Mouse (Mus musculus): Measurements from ENCODE around the gene Olfr160.

Olfr160 gene

DNA sequence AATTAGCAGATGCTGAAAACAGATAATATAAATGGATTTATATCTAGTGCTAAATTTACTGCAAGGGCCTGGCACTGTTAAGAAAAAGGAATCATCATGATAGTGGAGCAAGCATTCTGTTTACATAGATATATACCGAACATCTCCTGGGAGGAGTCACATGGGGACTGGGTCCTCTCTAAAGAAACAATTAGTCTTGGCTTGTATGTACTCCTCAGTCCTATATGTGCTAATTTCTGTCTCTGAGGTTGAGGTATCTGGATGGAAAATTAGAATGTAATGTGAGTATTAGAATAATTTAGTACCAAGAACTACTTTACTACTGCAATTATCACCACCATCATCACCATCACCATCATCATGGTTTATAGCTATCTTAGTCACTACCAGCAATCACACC lies at the start of gene Olfr160:
TSS of gene Olfr160 (minus strand) at position 101 of the 400 bp plus-strand sequence.
- DNase-seq: no peak

DNA sequence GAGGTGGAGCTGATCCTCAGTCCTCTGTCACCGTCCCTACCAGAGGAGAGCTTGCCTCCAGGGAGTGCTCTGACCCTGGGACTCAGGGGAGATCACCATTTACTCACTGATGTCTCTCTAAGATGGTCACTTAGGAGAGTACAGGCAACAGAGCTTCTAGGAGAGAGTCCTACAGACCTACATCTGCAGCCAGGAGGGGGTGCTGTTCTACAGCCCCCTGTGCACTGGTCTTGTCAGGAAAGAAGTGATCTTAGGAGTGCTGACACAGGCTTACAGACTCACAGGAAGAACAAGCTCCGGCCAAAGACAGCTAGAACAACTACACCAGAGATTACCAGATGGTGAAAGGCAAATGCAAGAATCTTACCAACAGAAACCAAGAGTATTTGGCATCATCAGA lies 46.5 kb upstream of the Olfr160 start:
- no peak for DNase-seq

DNA sequence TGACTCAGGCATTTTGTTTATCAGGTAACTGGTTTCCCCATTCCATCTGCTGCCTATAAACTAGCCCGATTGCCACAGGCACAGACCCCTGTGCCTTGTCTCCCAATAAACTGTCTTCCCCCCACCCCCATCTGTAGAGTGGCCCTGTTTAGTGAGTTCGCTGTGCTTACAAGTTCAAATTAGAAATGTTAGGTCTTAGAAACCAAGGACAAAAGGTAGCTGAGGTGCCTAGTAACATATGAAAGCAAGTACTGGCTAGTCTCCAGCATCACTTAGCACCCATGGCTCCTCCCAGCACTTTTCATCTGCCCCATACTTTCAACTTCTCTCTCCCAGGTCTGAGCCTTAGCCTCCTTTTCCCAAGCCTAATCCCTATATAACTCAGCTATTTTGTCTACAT lies 45.7 kb upstream of the Olfr160 start:
- DNase-seq: no peak

DNA sequence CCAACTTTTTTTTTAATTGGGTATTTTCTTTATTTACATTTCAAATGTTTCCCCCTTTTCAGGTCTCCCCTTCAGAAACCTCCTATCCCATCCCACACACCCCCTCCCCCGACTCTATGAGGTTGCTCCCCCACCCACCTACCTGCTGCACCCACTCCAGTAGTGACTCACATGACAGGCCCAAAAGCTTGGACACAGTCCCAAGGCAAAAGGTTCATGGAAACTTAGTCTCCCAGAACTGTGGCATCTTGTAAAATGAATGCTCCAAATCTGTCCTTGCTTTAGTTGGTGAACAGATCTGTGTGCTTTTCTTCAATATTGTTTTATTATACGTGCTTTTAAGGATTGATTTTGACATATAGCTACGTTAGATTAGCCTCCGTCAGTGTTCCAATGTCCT lies 36.0 kb upstream of the Olfr160 start:
- DNase-seq: no peak

DNA sequence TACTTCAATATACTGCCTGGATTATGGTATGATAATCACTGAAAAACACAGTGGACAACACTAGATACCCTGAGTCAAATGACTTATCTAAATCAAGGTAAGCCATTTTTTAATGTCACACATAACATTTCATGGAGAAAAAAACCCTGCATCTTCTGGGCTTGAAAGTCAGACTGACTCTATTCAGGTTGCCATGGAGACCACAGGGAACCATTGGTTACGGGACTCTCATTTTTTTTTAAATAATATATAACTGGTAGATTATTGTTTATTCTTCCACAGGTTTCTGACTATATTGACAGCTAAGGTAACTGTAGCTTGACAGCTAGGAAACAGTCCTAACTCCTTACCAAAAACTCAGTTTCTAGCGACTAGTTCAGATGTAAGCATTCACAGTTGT lies 35.4 kb upstream of the Olfr160 start:
- DNase-seq: no peak

DNA sequence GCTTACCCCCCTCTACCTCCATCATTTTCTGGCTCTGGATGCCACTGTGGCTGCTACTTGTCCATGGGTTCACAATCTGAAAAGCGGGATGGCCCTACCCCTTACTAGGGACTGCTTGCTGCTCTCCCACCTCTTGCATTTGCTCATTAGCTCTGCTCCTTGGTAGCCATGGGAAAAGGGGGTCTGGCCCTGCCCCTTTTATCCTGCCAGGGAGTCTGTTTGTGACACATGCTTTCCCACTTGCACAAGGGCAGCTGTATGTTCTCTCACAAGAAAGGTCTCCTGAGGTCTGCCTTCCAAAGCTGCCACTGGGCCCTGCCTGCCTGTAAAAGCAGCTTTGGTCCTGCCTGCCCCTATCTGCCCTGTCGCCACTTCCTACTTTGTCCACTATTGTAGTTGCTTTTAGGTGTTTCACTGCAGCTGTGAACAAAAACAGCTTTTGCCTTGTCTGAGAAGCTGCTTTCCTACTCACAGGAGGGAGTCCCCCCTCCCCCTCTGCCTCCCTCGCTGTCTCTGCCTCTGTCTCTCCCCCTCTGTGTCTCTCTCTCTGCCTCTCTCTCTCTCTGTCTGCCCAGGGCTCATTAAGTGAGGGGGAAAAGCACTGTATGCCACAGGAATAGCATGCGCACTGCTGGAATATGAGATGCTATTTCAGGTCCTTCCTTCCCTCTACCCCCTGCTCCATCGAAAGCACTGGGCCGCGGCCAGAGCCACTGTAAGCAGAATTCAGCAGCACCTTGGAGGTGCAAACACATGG lies 34.4 kb upstream of the Olfr160 start:
- no peak for DNase-seq

DNA sequence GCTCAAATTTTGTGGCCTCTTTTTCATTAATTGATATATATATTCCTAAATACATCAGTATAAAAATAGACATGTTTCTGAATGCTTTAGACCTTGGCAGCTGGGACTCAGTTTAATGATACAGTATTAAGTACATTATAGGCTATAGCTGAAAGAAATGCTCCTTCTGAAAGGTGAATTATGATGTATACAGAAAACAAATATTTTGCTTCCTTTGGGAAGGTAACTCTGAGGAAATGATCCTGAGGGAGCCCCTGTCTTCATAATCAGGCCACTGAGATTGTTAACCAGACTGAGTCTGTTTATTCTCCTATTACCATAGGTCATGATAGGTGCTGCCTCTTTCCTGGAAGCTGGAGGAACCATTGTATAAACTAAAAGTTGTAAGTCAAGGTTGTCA lies 28.8 kb upstream of the Olfr160 start, which contains the start of gene Olfr874:
TSS of gene Olfr874 (plus strand) at position 301 of the 400 bp plus-strand sequence.
- DNase-seq: no peak

DNA sequence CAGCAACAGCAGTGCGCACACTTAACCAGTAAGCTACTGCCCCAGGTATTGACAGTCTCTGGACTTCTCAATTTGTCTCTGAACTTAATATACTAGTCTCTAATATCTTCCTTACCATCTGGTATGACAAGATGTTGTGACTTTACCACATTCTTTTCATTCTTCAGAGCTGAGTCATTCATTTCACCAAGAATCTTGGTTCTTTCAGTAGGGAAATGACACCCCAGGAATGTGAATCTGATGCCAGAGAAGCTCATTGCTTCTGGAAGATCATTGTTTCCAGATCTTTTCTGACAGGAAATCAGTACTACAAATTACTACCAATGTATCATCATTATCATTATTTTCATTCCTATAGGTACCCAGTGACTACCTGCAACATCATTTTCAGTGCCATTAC lies 18.3 kb upstream of the Olfr160 start:
- no peak for DNase-seq

DNA sequence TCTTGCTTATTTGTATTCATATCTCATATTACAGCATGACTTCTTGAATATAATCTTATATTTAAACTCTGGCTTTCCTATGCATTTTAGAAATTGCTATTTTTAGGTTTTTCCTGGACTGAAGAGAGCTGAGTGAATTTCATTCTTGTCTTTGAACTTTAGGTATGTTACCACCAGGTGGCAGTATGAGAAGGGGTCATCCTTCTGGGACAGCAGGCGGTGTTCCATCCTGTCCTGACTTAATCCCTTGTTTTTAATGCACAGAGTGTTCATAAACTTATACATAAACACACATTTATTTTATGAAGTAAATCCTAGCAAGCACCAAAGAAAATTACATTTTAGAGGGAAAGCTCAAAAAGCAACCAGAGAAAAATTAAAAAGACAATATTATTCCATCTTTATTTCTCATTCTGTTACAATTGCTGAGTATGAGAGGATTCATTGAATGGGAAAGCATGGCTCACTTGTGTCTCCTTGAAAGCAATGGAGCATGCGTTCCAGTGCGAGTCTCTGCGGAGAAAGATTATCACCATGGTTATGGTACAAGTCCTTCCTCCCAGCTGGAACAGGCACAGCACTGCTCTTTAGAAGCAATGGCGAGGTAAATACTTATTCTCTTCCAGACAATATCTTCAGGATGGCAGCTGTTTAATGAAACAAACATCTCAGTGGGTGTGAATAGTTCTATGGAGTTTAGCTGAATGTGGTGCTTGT lies 25.9 kb downstream of the Olfr160 start:
- peak in 1 of 2 experiments; percentile 20 for DNase-seq

DNA sequence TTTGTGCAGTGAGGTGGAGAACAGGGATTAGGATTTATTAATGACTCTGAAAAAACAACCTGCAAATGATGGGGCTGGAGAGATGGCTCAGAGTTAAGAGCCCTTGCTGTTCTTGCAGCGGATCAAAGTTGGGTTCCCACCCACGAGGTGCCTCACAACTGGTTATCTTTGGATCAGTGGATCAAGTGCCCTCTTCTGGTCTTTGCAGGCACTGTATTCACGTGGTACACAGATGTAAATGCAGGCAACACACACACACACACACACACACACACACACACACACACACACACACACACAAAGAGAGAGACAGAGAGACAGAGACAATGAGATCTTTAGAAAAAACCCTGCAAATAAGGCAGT lies 28.1 kb downstream of the Olfr160 start:
- DNase-seq: no peak

DNA sequence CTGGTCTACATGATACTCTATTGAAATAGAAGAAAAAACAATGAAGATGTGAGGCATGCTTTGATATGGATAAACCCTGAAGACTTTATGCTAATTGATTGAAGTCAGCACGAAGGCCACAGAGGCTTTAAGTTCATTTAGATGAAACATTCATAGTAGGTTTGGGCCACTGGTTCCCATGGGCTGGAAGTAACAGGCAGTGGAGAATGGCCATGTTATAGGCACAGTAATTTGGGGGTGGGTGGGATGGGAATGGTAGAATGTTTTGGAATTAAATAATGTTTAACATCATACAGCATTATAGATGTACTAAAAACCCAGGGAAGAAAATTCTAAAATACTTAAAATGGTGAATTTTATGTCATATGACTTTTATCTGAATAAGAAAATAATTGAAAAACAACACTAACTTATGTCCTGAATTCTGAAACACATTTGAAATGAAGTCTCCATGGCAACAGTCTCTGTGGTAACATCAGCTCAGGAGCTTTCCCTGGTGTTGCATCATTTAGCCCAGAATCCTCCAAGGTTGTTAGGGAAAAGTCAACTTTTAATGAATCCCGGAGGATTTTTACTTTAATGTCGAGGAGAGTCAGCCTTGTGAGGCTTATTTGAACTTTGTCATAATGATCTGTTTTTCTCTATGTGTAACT lies 28.6 kb downstream of the Olfr160 start:
- no peak for DNase-seq

DNA sequence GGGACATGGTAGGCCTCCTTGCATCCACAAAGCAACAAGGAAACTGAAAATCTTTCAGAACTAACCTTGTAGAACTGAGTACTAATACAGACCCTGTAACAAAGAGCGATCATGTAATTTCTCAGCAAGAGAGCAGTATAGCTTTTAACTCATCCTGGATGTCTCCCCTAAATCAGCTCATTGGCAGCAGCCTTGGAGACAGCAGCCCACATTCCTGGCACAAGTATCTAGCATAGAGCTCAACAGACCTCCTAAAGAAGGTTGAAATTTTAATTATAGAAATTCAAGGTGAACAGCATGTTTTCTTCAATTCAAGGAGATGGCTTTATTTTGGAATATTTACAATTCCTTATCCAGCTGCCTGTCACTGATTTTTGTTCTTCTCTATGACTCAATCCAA lies 34.9 kb downstream of the Olfr160 start:
- no peak for DNase-seq

DNA sequence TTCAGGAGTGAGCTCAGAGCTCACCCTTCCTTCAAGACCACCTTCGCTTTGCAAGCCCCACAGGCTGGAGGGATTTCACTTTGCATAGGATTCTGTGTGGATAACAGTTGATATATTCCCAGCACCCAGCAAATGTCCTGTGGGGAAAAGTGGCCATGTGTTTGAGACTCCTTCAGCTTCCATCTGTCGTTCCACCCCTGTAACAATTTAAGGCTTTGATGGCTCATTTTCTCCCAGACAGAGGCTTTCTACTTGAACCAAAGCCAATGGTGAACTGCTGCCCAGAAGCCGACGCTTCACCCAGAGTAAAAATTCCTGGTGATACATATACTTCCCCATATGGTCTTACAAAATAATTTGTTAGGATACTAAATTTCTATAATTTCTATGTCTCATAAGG lies 40.8 kb downstream of the Olfr160 start:
- no peak for DNase-seq

DNA sequence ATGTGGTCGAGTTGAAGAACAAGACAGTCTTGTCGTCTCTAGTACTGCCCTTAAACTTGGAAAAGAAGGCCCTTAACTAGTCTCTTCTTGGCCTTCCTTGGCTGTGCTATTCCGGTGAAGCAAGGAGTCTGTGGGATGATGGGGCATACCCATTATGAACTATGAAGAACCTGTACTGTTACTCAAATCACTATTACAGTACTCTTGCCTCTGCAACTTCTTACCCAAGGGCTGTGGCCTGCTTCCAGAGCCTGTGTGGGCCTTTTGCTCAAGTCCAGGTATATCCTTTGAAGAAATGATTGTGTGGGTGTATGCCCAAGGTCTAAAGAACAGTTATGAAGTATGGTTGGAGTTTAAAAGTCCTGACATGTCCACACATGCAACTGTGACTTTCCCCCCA lies 45.8 kb downstream of the Olfr160 start:
- no peak for DNase-seq

DNA sequence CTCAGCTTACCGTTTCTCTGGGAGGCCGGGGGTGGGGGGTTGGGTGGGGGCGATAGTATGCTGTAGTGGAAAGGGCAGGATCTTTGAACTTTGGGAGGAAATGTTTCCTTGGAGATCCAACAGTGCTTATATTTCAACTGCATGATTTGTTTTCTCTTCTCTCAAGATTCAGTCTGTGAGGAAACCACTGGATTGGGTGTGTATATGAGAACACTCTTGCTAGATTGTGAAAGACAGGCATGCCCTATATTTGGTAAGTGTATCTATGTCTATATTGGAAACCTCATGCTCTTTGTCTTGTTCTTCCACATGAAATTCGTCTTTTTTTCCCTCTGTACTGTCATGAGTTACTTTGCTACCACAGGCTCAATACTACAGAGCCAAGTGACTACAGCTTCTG lies 46.4 kb downstream of the Olfr160 start:
- DNase-seq: no peak

DNA sequence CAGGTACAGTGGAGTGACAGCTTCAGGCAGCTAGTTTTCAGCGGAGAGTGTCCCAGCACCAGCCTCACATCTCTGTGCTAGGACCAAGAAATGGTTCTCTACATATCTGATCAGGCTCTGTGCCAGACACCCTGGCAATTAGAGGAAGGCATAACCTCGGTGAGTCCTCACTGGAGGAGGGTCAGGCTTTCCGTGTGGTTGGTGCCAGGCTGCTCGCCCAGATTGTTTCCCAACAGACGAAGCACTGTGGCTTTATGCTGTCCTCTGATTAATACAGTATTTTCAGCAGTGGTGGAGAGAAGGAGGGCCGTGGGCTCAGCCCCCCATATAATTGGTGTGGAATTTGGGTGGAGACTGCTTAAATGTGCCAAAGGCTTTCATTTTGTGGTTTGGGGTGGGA lies 46.9 kb downstream of the Olfr160 start, which contains the start of gene Panx3:
TSS of gene Panx3 (minus strand) at position 121 of the 400 bp plus-strand sequence.
- DNase-seq: no peak

DNA sequence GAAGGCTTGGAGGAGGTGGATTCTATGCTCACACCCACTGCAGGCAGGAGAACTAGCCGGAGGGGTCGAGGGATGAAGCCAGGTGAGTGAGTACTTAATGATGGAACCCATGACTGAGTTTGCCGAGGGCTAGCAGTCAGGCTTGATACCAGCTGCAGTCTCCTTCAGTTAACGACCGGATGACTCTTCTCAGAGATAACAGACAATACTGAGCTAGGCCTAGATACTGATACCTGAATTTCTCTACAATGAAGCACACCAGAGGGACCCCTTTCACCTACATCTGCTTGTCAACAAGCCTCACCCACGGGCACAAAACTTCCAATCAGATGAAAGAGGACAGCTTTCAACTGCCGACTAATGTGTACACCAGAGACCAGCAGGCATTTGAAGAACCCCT lies 50.0 kb downstream of the Olfr160 start:
- DNase-seq: no peak

DNA sequence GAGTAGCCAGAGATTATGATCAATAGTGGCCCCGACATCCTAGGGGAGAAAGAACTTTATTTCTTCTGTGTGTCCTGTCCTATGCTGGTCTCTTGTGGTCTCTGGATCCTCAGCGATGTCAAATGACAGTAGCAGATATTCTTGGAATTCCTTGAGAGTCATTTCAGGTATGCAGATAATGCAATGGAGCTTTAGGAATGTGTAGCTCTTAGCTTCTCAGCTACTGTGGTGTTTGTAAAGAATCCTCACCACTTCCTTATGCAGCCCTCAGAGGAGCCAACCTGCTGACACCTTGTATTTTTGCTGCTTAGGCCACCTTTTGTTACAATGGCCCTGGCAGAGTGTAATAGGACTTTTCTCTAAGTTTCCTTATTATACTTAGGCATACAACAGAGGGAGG lies 51.4 kb downstream of the Olfr160 start:
- DNase-seq: no peak

DNA sequence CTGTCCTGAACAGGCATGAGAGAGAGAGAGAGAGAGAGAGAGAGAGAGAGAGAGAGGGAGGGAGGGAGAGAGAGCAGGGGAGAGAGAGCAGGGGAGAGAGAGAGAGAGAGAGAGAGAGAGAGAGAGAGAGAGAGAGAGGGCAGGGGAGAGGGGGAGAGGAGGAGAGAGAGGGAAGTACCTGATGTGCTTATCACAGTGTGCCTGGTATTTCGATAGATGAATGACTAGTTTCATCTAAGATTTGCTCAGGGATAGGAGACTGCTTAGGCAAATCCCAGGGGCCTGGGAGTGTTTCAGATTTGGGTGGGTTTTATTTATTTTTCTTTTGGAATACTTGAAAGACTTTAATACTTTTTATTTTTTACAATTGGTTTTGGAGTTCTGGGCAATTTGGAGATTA lies 52.8 kb downstream of the Olfr160 start:
- DNase-seq: no peak

DNA sequence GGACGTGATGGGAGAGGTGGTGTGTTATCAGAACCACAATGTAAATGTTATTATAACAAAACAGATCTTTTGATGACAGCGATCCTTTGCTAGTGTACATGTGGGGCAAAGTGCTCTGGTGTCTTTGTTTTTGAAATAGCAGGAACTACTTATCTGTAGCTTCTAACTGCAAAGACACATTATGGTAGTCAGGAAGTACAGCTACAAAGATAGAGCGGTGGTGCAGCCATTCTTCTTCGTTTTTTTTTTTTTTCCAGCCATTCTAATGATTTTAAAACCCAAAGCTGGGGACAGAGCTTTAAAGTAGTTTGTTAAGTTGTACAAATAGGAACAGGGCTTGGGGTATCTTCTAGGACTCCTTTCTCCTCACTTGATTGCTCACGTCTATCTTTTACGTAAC lies 56.6 kb downstream of the Olfr160 start:
- no peak for DNase-seq
